Mouse (Mus musculus) CH12.LX (cell line): Measurements from ENCODE around the gene 4933428G20Rik. TPM values are rescaled to one million over a fixed set of nuclear protein-coding genes. Genes with fewer than 3 reads are reported as not detected.

Source experiments
- DNase-seq: peaks from one replicate; pipeline ENCODE4 v3.0.0-alpha.2; 2013; ENCODE audit errors: extremely low read depth
- H3K27ac ChIP-seq: 2 replicates; pipeline ENCODE4 v1.5.1; 2012; ENCODE audit warnings: low read depth, mild to moderate bottlenecking, control low read depth, moderate library complexity; ENCODE audit not compliant: insufficient read depth
- H3K27me3 ChIP-seq: replicated peaks from 2 replicates; pipeline ENCODE3; 2012; ENCODE audit warnings: inconsistent platforms
- H3K36me3 ChIP-seq, 2 experiments: replicated peaks in 1 of 2; 2 replicates each; pipeline versions ENCODE3 to v1.6.1; 2012; ENCODE audit warnings: inconsistent platforms in 1 of 2, low read length in 1 of 2, mild to moderate bottlenecking in 1 of 2, mixed read lengths in 1 of 2, moderate library complexity in 1 of 2; ENCODE audit not compliant: control insufficient read depth in 1 of 2, insufficient read depth in 1 of 2
- H3K4me1 ChIP-seq, 2 experiments: 2 replicates each; pipeline ENCODE4 v1.6.1; 2012; ENCODE audit warnings: inconsistent platforms in 1 of 2, moderate library complexity in 1 of 2; ENCODE audit not compliant: insufficient read depth in 2 of 2, control insufficient read depth in 1 of 2
- H3K4me2 ChIP-seq: 2 replicates; pipeline ENCODE4 v1.6.1; 2012; ENCODE audit warnings: low read depth, mild to moderate bottlenecking, control low read depth; ENCODE audit not compliant: poor library complexity, insufficient read depth, severe bottlenecking
- H3K4me3 ChIP-seq, 3 experiments: fragments of 150-350 bp in 1 of 3; sonication (generic) in 1 of 3; replicated peaks in 1 of 3; 2 replicates each; pipeline versions ENCODE3 to v1.5.1; 2011 to 2012; ENCODE audit warnings: low read depth in 2 of 3, low read length in 2 of 3, mild to moderate bottlenecking in 2 of 3, moderate library complexity in 2 of 3, control low read depth in 1 of 3, improper control_type of control experiment in 1 of 3, inconsistent platforms in 1 of 3, mixed read lengths in 1 of 3; ENCODE audit not compliant: poor library complexity in 1 of 3
- H3K79me2 ChIP-seq: replicated peaks from 2 replicates; pipeline ENCODE4 v1.6.1; 2012; ENCODE audit warnings: mild to moderate bottlenecking, moderate library complexity; ENCODE audit not compliant: control insufficient read depth, poor library complexity, insufficient read depth, severe bottlenecking; ENCODE audit errors: extremely low read depth
- H3K9ac ChIP-seq: 2 replicates; pipeline ENCODE4 v1.6.1; 2012; ENCODE audit warnings: low read depth, mild to moderate bottlenecking, control low read depth, moderate library complexity; ENCODE audit not compliant: insufficient read depth
- H3K9me3 ChIP-seq: replicated peaks from 2 replicates; pipeline ENCODE3; 2012; ENCODE audit warnings: low read length, inconsistent platforms, mixed read lengths
- CHD1 ChIP-seq: IDR thresholded peaks from 2 replicates; pipeline ENCODE4 v1.6.1; 2012; ENCODE audit warnings: low read depth, low read length, improper control_type of control experiment, inconsistent platforms
- CHD2 ChIP-seq: IDR thresholded peaks from 2 replicates; pipeline ENCODE4 v1.6.1; 2011; ENCODE audit warnings: low read length, improper control_type of control experiment
- CTCF ChIP-seq, 2 experiments: IDR thresholded peaks in 1 of 2; conservative IDR thresholded peaks in 1 of 2; 2 replicates each; pipeline ENCODE4 v1.5.1; 2011 to 2012; ENCODE audit warnings: low read depth in 2 of 2, low read length in 2 of 2, improper control_type of control experiment in 1 of 2, inconsistent platforms in 1 of 2, mild to moderate bottlenecking in 1 of 2, moderate library complexity in 1 of 2
- E2F4 ChIP-seq: IDR thresholded peaks from 2 replicates; pipeline ENCODE4 v1.6.1; 2011; ENCODE audit warnings: low read depth, low read length, improper control_type of control experiment; ENCODE audit not compliant: insufficient replicate concordance
- EP300 ChIP-seq: IDR thresholded peaks from 2 replicates; pipeline ENCODE4 v1.6.1; 2011; ENCODE audit warnings: low read length, improper control_type of control experiment
- ETS1 ChIP-seq: conservative IDR thresholded peaks from 2 replicates; pipeline ENCODE4 v1.6.1; 2012; ENCODE audit warnings: low read depth, mild to moderate bottlenecking, inconsistent platforms, low read length, improper control_type of control experiment, moderate library complexity
- HCFC1 ChIP-seq: IDR thresholded peaks from 2 replicates; pipeline ENCODE4 v1.6.1; 2012; ENCODE audit warnings: low read depth, mild to moderate bottlenecking, inconsistent platforms, low read length, improper control_type of control experiment
- JUND ChIP-seq: conservative IDR thresholded peaks from 2 replicates; pipeline ENCODE4 v1.6.1; 2011; ENCODE audit warnings: low read depth, low read length, improper control_type of control experiment
- KAT2A ChIP-seq: IDR thresholded peaks from 2 replicates; pipeline ENCODE4 v1.6.1; 2012; ENCODE audit warnings: low read length, improper control_type of control experiment, inconsistent platforms; ENCODE audit not compliant: insufficient replicate concordance
- MAX ChIP-seq: IDR thresholded peaks from 2 replicates; pipeline ENCODE4 v1.6.1; 2011; ENCODE audit warnings: low read length, improper control_type of control experiment
- MEF2A ChIP-seq: IDR thresholded peaks from 2 replicates; pipeline ENCODE4 v1.6.1; 2014; ENCODE audit warnings: low read depth, mild to moderate bottlenecking, inconsistent platforms, low read length, improper control_type of control experiment, borderline replicate concordance
- MXI1 ChIP-seq: IDR thresholded peaks from 2 replicates; pipeline ENCODE4 v1.6.1; 2011; ENCODE audit warnings: mild to moderate bottlenecking, low read depth, low read length, improper control_type of control experiment
- MYC ChIP-seq: IDR thresholded peaks from 2 replicates; pipeline ENCODE4 v1.6.1; 2011; ENCODE audit warnings: low read depth, mild to moderate bottlenecking, improper control_type of control experiment, low read length
- POLR2A ChIP-seq: IDR thresholded peaks from 2 replicates; pipeline ENCODE4 v1.6.1; 2011; ENCODE audit warnings: low read depth, mild to moderate bottlenecking, improper control_type of control experiment, low read length
- POLR2AphosphoS2 ChIP-seq: IDR thresholded peaks from 2 replicates; pipeline ENCODE4 v1.6.1; 2011; ENCODE audit warnings: low read depth, low read length, improper control_type of control experiment
- RAD21 ChIP-seq: IDR thresholded peaks from 2 replicates; pipeline ENCODE4 v1.6.1; 2011; ENCODE audit warnings: low read depth, mild to moderate bottlenecking, low read length, improper control_type of control experiment, moderate library complexity
- RCOR1 ChIP-seq: conservative IDR thresholded peaks from 2 replicates; pipeline ENCODE4 v1.6.1; 2012; ENCODE audit warnings: low read depth, mild to moderate bottlenecking, inconsistent platforms, low read length, improper control_type of control experiment
- SIN3A ChIP-seq: IDR thresholded peaks from 2 replicates; pipeline ENCODE4 v1.6.1; 2012; ENCODE audit warnings: low read length, improper control_type of control experiment, inconsistent platforms
- SMC3 ChIP-seq: IDR thresholded peaks from 2 replicates; pipeline ENCODE4 v1.6.1; 2011; ENCODE audit warnings: low read depth, low read length, improper control_type of control experiment
- USF2 ChIP-seq: conservative IDR thresholded peaks from 2 replicates; pipeline ENCODE4 v1.6.1; 2011; ENCODE audit warnings: low read depth, low read length, improper control_type of control experiment
- ZC3H11A ChIP-seq: IDR thresholded peaks from 2 replicates; pipeline ENCODE4 v1.6.1; 2012; ENCODE audit warnings: low read depth, mild to moderate bottlenecking, inconsistent platforms, low read length, improper control_type of control experiment
- ZKSCAN1 ChIP-seq: IDR thresholded peaks from 2 replicates; pipeline ENCODE4 v1.6.1; 2012; ENCODE audit warnings: low read depth, inconsistent platforms, low read length, improper control_type of control experiment, borderline replicate concordance
- ZNF384 ChIP-seq: IDR thresholded peaks from 2 replicates; pipeline ENCODE4 v1.6.1; 2012; ENCODE audit warnings: low read depth, low read length, improper control_type of control experiment, inconsistent platforms
- dilution Hi-C: fragments of 300-500 bp; cut with MboI; formaldehyde crosslinking; loops from 2 replicates; pipeline ENCODE4 v1.14.3; 2020; ENCODE audit warnings: low sequenced_read_pairs; ENCODE audit not compliant: extremely low pct_unique_long_range_greater_than_20kb, extremely low pct_ligation_motif_present
- in situ Hi-C: fragments of 300-500 bp; cut with MboI; formaldehyde crosslinking; loops from 3 replicates; pipeline ENCODE4 v1.14.3; 2019; ENCODE audit warnings: low sequenced_read_pairs, low pct_ligation_motif_present, low pct_unique_long_range_greater_than_20kb, mixed read lengths
- polyA plus RNA-seq: library from polyadenylated mRNA; unstranded; fragments of >175 nt; gene quantifications from 2 replicates; pipeline ENCODE4 v1.2.1, GENCODE M21; 2012; ENCODE audit warnings: low read depth; ENCODE audit not compliant: insufficient read length
- total RNA-seq, 2 experiments: library from RNA; depleted of rRNA; stranded (reverse); fragments of 300-350 nt in 1 of 2; fragments of >200 nt in 1 of 2; gene quantifications; 2 replicates each; pipeline ENCODE4 v1.2.3; 2012 to 2014

4933428G20Rik gene
- total and polyA plus RNA-seq, 3 experiments, result 0.17 to 0.50 TPM; not detected in 1

GRCm38 (mm10) chr11:97531381-97532260 lies 31.5 kb upstream of the 4933428G20Rik start (continued):
- no peak for TF ChIP-seq RCOR1
- peak; percentile 39 for TF ChIP-seq HCFC1
- peak; percentile 40; the same call in 1 of the 2 replicates for TF ChIP-seq SIN3A
- TF ChIP-seq JUND, result no peak
- peak; percentile 96 for TF ChIP-seq SMC3
- peak; percentile 72 for TF ChIP-seq POLR2A
- TF ChIP-seq ZC3H11A, result peak; percentile 13; the same call in 1 of the 2 replicates
- TF ChIP-seq CTCF (conservative IDR thresholded peaks at IDR 0.05 in 1 of 2, IDR thresholded peaks at IDR 0.05 in 1 of 2; ENCODE audit: low read depth in 2 of 2, low read length in 2 of 2), result peak; percentile 32 to 99; a peak in 3 of 4 replicates
- peak; percentile 63; the same call in 1 of the 2 replicates for TF ChIP-seq MAX
- no peak for TF ChIP-seq ETS1
- no peak for TF ChIP-seq POLR2AphosphoS2
- TF ChIP-seq E2F4, result no peak
- no peak for TF ChIP-seq ZNF384
- no peak for TF ChIP-seq MYC
- peak; percentile 82 for TF ChIP-seq RAD21
- no peak for TF ChIP-seq EP300

- in situ Hi-C loops, result loop anchor here (5.0 kb wide), 1 partner anchor 36 kb away; no protein-coding TSS in a partner anchor
- Histone ChIP-seq H3K4me2 (no peak overlapping the region), H3K27me3 (peaks cover 84% of the 10 kb centered on the region)
- no peak for DNase-seq
- TF ChIP-seq KAT2A (no peak), MAX (no peak), MXI1 (no peak), POLR2A (no peak), CTCF (conservative IDR thresholded peaks at IDR 0.05 in 1 of 2, IDR thresholded peaks at IDR 0.05 in 1 of 2; ENCODE audit: low read depth in 2 of 2, low read length in 2 of 2) (no peak), HCFC1 (no peak), CHD2 (no peak), RAD21 (no peak), MEF2A (no peak), CHD1 (no peak), SIN3A (no peak), USF2 (no peak), ZKSCAN1 (no peak)
- TF ChIP-seq, all 38 proteins: peak for 0
- Histone ChIP-seq H3K9me3 (peaks cover 13% of the 10 kb centered on the region), H3K27ac (no peak overlapping the region), H3K79me2 (no peaks in the 10 kb centered on the region), H3K4me1 (peaks cover 11 to 25% of the 10 kb centered on the region in 2 experiments), H3K9ac (no peak overlapping the region), H3K36me3 (no peaks in the 10 kb centered on the region), H3K4me3 (no peak overlapping the region)
- dilution Hi-C loops, result no loop called here
These were observed 30.8 kb upstream of the 4933428G20Rik start for GRCm38 (mm10) chr11:97530961-97531360.
